Mouse (Mus musculus) 3134 (cell line): Measurements from ENCODE around the gene Zcwpw1.
A peak's percentile ranks its signal among the peaks of the same experiment; 100 is the strongest.
"Not testable (repeated sequence)": the region's sequence is repeated elsewhere in the genome, so short reads cannot be mapped to it uniquely, and the experiment has no call there.

Experiments used
- DNase-seq: peaks from one replicate; pipeline ENCODE4 v3.0.0-alpha.2; 2011; ENCODE audit warnings: low spot score; ENCODE audit not compliant: insufficient read length; ENCODE audit errors: extremely low read depth

Zcwpw1 gene

GRCm38 (mm10) chr5:137787151-137787928, at the start of gene Zcwpw1, which contains the start of gene Mepce:
Gene Zcwpw1 (plus strand): TSS chr5:137787798.
Gene Mepce (minus strand): TSS chr5:137787655.
- peak; percentile 76 for DNase-seq

- DNase-seq = peak; percentile 74
These were observed 49.1 kb upstream of the Zcwpw1 start for GRCm38 (mm10) chr5:137738516-137738915.

GRCm38 (mm10) chr5:137739471-137739870, 48.1 kb upstream of the Zcwpw1 start:
- no peak for DNase-seq

- DNase-seq = no peak
These were observed 47.1 kb upstream of the Zcwpw1 start for GRCm38 (mm10) chr5:137740506-137740905.

GRCm38 (mm10) chr5:137741023-137741931, 46.3 kb upstream of the Zcwpw1 start, which contains the start of gene Nyap1:
Gene Nyap1 (minus strand): TSS chr5:137741607.
- peak; percentile 89 for DNase-seq

GRCm38 (mm10) chr5:137742048-137742447, 45.5 kb upstream of the Zcwpw1 start:
- no peak for DNase-seq

GRCm38 (mm10) chr5:137742836-137743235, 44.8 kb upstream of the Zcwpw1 start:
- no peak for DNase-seq

- DNase-seq = no peak
These were observed 43.4 kb upstream of the Zcwpw1 start for GRCm38 (mm10) chr5:137744197-137744596.

GRCm38 (mm10) chr5:137745214-137746171, 42.1 kb upstream of the Zcwpw1 start, which contains the start of gene Tsc22d4:
Gene Tsc22d4 (plus strand): TSS chr5:137745730.
- peak; percentile 97 for DNase-seq

- peak; percentile 79 for DNase-seq
These were observed 41.2 kb upstream of the Zcwpw1 start for GRCm38 (mm10) chr5:137746282-137746850.

GRCm38 (mm10) chr5:137746851-137747325, 40.7 kb upstream of the Zcwpw1 start:
- DNase-seq = no peak

- DNase-seq = peak; percentile 44
These were observed 40.2 kb upstream of the Zcwpw1 start for GRCm38 (mm10) chr5:137747326-137747961.

GRCm38 (mm10) chr5:137748130-137748770, 39.3 kb upstream of the Zcwpw1 start:
- DNase-seq = no peak

GRCm38 (mm10) chr5:137749196-137749836, 38.3 kb upstream of the Zcwpw1 start:
- DNase-seq = no peak

- not testable (repeated sequence) for DNase-seq
These were observed 37.4 kb upstream of the Zcwpw1 start for GRCm38 (mm10) chr5:137750212-137750611.

GRCm38 (mm10) chr5:137751221-137751887, 36.2 kb upstream of the Zcwpw1 start:
- no peak for DNase-seq

GRCm38 (mm10) chr5:137751988-137752387, 35.6 kb upstream of the Zcwpw1 start:
- DNase-seq = no peak
